Mouse (Mus musculus) c-Kit-negative CD71-positive TER-119-positive erythroid progenitor cells, embryonic 14.5 days (primary cell): ENCODE results near the gene Amer2.

Experiments used
- DNase-seq: peaks from one replicate; pipeline ENCODE4 v3.0.0-alpha.2; 2013; ENCODE audit warnings: low read depth, low spot score

Gene Amer2

DNA sequence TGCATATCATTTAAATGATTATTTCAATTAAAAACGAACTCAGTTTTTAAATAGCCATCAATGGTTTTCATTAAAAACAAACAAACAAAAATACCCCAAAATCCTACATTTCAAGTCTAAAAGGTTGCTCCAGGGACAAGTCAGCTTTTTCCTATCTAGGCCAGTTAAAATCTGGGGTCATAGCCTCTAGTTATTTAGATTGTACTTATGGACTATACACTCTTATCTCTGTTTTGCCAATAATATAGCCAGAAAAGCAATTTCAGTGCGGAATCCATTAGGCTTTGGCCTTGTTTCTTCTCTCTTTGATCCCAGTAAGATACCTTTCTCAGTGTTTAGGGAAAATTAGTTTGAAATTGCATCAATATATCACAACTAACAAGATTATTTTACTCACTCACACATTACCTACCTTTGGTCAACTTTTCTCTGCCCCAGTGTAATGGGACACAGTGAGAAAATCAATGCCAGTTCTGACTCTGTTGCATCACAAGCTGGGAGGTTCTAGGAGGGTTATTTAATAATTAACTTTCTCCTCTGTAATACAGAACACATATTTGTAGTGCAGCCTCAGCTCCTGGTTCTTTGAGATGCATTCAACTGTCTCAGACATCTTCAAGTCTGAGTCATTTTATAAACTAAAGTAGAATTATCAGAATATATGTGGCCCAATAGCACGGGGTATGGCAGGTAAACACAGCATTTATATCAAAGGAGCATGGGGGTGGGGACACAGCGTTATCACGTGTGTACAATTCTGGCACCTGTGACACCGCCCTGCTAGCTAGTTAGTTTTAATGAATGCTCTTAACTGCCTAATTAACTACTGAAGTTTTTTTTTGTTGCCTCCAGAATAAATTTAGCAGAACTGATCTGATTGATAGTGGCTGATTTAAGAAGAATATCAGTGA lies 13.8 kb downstream of the Amer2 start:
- no peak for DNase-seq

DNA sequence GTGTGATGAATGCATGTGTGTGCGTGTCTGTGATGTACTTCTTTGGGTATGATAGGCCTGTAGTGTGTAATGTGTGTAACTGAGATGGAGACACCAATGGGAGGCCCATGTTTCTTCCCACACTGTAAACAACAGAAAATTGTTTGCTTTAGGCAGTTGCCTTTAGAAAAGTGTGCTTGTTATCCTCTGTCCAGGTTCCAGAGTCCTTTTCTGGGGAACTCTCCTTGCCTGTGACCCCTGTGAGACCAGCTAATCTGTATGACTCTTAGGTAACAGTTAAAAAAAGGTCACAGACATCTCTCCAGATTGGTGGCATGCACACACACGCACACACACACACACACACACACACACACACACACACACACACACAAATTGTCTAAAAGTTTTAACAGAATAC lies 15.3 kb downstream of the Amer2 start:
- DNase-seq, result no peak

DNA sequence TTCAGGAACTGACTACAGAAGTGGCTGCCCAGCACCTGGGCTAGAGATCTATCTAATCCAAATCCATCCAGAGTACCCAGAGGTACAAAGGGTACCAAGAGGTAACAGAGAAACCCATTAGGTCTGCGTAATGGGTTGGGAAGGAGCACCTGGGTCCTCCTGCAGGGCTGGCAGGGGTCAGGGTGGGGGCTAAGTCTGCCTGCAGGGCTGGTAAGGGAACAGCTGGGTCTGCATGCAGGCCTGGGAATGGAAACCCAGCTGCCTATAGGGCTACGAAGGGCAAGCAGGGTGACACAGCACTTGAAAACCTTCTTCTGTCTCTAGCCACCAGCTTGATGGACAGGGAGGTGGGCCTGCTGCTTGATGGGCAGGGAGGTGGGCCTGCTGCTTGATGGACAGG lies 19.1 kb downstream of the Amer2 start:
- DNase-seq, result no peak

DNA sequence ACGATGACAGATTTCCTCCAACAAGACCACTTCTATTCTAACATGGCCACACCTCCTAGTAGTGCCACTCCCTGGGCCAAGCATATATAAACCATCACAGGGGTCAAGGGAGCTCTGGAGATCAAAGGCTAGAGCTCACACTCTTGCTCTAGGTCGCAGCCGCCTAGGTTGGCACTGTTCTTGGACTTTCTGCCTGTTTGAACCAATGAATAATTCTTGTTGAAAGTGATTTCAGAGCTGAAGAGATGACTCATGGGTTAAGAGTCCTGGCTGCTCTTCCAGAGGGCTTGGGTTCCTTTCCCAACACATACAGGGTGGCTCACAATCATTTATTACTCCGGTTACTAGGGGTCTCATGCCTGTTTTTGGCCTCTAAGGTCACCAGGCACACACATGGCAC lies 24.3 kb downstream of the Amer2 start:
- DNase-seq, result no peak

DNA sequence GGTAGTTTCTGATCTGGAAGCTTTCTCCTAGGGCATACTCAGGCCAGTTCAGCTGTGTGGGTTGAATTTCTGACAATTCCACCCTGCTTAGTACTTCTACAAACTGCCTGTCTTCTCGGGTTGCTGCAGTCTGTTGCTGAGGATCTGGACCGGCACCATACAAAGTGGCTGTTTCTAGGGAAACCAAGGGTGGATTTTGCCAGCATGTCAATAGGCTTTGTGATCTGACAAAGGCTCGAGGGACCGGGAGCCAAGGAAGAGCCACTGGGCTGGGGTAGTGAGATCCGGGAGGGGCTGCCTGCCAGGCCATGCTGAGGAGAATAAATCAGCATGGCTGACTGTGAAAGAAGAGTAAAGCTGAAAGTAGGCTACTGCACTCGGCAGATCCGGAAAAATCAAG lies 25.8 kb downstream of the Amer2 start:
- no peak for DNase-seq

DNA sequence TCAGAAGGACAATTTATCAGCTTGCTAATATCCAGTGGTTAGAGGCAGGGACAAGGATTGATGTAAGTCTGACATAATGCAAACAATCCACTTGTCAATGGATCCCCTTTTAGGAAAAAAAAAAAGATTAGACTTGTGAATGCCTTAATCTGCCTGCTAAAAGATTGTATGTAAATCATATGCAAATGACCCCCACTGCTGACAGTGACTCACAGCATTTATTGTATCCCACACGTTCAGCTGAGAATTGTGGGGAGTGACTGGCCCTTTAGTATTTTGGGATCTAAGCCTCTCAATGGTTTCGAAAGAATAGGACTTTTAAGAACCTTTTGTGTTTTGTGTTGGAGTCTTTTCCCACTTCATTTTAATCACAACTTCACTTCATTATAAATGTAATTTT lies 30.2 kb downstream of the Amer2 start:
- no peak for DNase-seq

DNA sequence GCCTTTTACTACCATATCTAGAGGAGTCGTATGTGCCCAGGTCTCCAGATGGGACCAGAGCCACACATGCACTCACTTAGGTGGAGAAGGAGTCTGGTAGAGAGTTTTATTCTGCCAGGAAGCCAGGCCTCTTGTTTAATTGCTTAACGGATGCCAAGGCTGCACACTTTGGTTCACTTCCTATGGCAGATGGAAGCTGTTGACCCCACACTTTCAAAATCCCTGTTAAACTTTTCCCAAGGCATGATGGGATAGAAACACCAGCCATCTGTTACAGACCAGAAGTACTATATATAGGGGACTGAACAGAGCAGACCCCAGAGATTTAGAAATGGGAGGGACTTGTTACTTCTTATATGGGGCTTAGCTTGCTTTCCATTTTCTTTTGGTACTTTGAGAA lies 32.8 kb downstream of the Amer2 start:
- no peak for DNase-seq

DNA sequence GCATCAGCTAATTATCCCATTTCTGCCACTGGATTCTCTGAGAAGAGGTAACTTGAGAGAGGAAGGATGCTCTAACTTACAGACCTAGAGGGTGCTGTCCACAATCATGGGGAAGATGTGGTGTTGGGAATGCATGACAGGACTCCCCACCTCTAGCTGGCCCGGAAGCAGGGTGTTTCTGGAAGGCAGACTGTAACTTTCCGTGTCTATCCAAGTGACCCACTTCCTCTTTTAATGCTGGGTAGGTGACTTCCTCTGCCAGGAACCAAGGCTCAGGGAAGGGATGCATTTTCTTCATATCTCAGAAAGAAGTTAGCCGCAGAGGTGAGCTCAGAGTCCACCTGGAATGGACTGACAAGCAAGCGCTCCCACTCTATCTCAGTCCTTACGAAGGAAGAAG lies 33.5 kb downstream of the Amer2 start:
- no peak for DNase-seq

DNA sequence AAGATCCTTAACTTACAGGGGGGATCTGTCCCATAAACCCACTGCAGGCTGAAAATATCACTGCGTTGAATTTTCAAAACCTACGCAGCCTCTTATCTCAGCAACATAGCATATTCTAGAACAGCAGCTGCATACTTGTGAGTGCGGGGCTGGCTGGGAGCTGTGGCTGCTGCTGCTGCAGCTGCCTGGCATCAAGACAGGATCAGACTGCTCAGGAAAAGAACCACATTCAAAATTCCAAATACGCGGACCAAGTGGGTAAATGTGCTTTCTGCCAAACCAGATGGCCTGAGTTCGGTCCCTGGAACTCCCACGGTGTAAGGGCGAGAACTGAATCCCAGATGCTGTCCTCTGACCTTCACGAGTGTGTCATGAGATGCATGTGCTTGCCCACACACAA lies 34.3 kb downstream of the Amer2 start:
- DNase-seq, result no peak

DNA sequence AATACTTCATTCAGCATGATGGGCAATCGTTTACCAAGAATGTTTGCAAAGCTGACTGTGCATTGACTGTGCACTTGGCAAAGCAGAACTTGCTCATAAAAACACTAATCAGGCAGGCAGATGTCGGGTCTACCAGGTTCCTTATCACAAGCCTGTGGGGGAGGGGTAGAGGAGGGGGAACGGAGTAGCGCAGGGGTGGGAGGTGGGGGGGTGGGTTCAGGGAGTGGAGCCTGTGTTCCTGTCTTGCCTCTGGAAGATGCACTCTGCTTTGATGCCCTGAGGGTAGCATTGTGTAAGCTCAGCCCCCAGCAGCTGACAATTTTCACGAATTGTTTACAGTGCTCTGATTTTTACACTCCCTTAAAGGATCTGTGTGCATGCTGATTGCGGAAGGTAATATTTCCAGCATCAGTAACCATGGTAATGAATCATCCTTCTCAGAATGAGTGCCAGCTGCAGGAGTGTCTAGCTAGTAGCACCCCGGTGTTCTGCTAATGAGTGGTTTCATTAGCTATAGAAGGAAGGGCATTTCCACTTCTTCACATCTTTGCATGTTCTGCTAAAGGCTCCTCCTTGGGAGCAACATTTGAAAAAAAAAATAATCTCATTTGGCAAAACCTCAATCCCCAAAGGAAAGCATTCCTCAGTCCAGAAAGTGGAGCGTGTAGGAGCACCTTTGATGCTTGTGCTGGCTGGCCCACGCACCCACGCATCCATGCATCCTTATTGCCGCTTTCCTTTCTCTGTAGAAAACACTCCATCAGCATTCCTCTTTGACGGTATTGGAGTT lies 36.8 kb downstream of the Amer2 start:
- no peak for DNase-seq

DNA sequence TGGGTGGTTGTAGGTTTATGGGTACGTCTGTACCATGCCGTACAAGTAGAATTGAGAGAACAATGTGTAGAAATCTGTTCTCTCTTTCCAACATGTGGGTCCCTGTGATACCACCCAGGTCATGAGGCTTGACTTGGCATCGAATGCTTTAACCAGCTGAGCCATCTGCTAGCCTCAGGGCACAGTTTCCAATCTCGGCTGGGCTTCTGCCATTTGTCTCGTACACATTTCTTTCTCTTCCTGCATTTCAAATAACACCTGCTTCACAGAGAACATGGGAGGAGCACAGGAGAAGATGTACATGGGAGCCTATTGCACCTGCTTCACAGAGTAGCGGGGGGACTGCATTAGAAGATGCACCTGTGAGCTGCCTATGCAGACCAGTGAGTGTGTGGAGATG lies 38.2 kb downstream of the Amer2 start:
- DNase-seq, result no peak

DNA sequence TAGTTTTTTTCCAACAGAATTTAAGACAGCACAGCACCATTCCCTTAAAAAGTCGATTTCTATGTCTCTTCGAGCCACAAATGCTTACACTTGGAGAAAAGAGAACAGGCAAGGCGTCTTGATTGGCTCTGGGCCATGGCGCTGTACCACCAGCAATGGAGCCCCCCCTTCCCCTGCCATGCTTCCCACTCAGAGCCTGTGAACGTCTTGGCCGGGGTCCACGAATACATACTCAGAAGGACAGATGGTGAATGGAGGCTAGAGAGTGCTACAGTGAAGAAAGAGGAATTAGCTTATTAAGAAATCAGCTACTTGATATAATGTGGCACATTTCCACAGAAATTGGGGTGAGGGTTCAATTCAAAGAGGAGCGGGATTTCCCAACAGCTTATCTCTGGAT lies 41.6 kb downstream of the Amer2 start:
- no peak for DNase-seq

DNA sequence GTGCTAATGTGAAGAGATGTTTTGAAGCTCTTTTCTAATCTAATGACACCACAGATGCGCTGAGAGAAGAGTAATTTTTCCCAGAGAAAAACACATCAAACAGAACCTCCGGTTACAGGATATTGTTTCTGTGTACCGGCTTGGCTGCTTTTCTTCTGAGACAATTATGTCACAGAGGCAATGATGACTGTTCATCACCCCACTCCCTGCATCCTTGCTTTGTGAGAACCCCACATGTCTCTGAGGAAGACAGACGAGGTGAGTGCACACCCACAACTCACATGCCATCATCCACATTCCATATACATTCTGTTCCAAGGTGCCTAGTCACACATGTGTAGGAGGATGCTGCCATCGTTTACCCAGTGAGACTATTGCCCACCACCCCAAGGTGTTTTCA lies 44.9 kb downstream of the Amer2 start:
- no peak for DNase-seq

DNA sequence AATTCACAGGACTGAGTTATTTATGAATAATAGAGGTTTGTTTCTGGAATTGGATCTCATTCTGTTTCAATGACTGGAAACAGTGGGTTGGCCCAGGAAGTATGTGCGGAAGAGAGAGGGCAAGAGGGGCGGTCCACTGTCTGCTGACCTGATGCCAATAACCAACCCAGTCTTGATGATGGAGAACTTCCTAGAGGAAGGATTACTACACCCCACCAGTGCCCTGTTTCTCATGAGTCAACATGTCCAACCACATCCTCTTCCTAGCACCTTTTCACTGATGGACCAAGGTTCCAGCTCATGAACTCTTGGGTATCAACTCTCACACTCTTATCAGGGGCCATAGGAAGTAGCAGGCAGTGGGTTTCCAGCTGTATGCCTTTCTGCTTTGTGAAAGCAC lies 49.9 kb downstream of the Amer2 start:
- DNase-seq, result no peak

DNA sequence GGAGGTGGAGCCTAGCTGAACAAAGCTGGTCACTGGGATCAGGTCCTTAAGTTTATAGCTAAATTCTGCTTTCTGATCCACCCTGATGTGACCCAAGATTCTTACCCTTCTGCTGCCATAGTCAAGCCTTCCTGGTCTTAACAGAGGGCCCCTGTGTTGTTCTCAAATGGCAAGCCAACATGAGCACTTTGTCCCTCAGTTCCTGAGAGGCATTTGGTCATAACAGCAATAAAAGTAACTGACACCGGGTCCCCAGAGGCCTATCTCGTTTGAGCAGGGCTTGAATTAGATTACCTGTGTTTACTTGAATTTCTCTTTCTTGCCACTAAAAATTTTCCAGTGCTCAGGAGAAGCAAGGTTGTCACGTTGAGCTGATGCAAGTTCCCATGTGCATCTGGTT lies 51.1 kb downstream of the Amer2 start:
- no peak for DNase-seq

DNA sequence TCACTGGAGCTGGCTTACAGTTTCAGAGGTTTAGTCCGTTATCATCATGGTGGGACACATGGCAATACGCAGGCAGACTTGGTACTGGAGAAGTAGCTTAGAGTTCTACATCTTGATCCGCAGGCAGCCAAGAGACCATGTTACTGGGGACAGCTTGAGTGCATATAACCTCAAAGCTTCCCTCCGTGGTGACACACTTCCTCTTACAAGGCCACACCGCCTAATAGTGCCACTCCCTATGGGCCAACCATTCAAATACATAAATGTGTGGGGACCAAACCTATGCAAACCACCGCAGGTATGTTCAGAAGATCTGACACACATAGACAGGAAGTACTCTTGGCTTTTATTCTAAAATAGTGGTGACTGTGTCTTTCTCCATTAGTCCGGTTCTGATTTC lies 52.5 kb downstream of the Amer2 start:
- no peak for DNase-seq

DNA sequence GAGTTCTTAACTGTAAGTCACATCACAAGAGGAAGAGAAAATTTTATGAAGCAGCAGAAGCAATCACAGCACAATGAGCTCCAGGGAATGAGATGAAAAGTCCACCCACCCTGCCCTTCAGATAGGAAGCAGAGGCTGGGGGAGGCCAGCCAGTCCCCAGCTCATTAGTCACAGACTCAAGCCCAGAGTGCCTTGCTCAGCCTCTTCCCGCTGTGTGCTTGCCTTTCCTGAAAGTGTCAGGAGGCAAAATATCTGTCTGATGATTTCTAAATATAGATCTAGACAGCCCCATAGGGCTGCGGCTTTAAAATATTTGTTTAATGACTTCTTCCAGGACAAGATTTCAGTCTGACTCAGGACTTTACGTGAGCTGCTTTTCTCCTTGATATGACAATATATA lies 54.8 kb downstream of the Amer2 start:
- DNase-seq, result no peak

DNA sequence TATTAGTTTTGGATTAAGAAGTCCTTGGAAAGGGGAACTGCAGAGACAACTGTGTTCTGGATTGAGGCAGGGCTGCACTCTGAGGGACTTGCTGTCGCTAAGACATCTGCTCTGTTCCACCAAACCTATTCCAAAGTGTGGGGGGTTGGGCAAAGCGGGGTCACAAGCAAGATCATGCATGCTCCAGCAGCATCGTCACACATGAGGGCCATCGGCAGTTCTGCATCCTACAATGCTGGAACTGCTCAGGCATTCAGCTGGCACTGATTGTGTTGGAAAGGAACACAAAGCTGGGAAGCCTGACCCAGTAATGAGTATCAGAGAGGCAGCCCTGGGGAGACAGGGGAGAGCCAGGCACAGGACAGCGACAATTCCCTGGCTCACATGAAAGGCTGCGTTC lies 56.5 kb downstream of the Amer2 start:
- no peak for DNase-seq

DNA sequence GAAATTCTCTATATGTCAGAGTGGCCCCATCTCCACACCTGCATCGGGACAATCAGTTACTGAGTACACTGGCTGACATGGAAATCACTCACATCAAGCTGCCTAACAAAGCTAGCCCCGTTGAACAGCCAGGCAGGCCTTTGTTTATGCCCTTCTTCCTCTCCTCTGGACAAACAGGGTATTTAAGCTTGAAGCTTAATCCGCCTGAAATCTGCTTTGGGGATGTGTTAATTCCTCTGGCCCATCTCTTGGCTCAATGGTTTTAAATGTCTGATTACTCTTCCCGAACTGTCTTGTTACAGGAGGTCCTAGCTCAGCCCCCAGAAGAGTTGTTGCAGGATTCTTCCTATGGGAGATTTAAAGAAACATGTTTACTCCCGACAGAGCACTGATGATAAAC lies 58.5 kb downstream of the Amer2 start:
- no peak for DNase-seq

DNA sequence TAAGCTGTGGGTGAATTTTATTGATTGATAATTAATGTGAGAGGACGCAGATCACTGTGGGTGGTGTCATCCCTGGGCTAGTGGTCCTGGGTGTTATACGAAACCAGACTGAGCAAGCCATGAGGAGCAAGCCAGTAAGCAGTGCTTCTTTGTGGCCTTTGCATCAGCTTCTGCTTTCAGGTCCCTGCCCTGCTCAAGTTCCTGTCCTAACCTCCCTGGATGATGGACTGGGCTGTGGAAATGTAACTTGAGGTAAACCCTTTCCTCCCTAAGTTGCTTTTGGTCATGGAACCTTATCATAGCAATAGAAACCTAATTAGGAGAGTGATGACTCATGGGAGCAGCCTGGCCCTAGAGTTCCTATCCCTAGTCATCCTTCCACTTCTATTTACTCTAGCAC lies 59.1 kb downstream of the Amer2 start:
- no peak for DNase-seq

DNA sequence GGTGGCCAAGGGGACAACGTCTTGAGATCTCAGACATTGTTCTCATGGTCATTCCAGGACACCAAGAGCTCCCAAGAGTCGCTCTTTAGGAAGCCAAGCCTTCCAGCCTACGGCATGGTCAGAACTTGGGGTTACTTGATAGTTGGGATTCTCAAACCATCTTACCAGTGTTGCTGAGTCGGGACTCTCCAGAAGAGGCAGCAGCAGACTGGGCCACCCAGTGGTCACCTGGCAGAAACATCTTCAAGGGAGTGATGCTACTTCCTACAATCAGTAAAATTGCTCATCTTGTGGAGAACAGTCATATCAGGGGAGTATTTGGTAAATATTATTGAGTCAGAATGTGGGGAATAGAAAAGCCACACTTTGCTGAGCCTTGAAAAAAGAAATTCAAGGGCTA lies 62.5 kb downstream of the Amer2 start:
- DNase-seq, result no peak

DNA sequence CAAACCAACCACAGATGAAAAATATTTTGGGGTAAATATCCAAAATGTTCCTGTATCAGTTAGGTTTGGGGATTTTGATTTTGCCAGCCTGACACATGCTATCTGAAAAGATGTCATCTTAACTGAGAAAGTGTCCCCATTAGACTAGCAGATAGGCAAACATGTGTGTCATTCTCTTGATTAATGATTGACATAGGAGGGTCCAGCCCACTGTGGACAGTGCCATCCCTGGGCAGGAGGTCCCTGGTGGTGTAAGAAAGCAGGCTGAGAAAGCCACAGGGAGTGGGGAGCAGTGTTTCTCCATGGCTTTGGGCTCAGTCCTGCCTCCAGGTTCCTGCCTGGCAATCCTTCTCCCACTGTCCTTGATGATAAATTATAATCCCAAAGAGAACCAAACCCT lies 63.3 kb downstream of the Amer2 start:
- DNase-seq, result no peak
